Mouse (Mus musculus): ENCODE data around the gene Cep350. TPM values are rescaled to one million over a fixed set of nuclear protein-coding genes. Genes with fewer than 3 reads are reported as not detected.

Gene Cep350
- total RNA-seq (2018; cell fraction: chromatin; rRNA removed): 100 to 1,000 TPM; 226 to 493 (median 310) TPM
- 10 to 100 TPM; 27.2 to 53.9 (median 40.1) TPM for total RNA-seq (2018; cell fraction: cytosol; rRNA removed)
- total RNA-seq (2018; cell fraction: nucleus; rRNA removed): 100 to 1,000 TPM; 117 to 399 (median 170) TPM
- polyA plus RNA-seq (2018): 15.1 to 24.6 TPM (median 18.4 TPM) in 3 replicates

DNA sequence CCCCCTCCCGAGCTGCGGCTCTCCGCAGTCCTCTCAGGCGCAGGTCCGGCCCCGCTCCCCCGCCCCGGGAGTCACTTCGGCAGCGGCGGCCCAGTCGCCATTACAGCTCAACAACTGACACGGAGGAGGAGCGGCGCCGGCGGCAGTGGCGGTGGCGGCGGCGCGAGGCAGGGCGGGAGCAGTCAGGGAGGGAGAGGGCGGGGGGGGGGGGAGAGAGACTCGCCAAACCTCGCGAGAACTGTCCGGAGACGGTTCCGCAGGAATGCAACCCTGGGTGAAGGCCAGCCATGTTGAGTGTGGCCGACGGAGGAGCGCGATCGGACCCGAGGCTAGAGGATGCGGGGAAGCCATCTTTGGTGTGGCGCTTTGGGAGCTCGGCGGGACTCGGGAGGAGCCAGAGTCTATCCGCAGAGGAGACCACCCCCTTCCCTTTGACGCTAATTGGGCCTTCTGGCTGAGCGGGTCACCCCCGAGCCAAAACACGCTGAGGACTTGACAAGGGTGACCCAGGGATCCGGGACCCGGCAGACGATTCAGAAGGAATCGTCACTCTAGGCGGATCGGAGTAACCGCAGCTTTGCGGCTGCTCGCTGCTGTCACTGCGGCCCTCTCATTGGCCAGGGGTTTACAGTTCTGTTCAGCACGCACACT is at the start of gene Cep350:
TSS of gene Cep350 (minus strand) at position 188 of the 651 bp plus-strand sequence.
- Histone ChIP-seq H3K27ac (peak within 1 kb of the TSS; percentile 81), H3K79me2 (ENCODE audit: inconsistent target) (peaks cover 45% of the 10 kb centered on the region), H3K36me3 (ENCODE audit: inconsistent target) (no peaks in the 10 kb centered on the region), H3K4me3 (ENCODE audit: inconsistent target) (peak within 1 kb of the TSS; percentile 72)
- under 1% methylated on average over 42 of the region's 57 CpGs for WGBS (ENCODE audit: missing documents)

GRCm38 (mm10) chr1:156020402-156020801 is 47.3 kb upstream of the Cep350 start:
- peaks cover 100% of the 10 kb centered on the region for H3K79me2 ChIP-seq (ENCODE audit: inconsistent target)
- H3K27ac ChIP-seq: no peak overlapping the region
- 33% methylated on average over 1 of the region's 1 CpGs for WGBS (ENCODE audit: missing documents)
- H3K4me3 ChIP-seq (ENCODE audit: inconsistent target): no peak overlapping the region
- H3K36me3 ChIP-seq (ENCODE audit: inconsistent target): peaks cover 73% of the 10 kb centered on the region

GRCm38 (mm10) chr1:156019800-156020199 is 46.7 kb upstream of the Cep350 start:
- H3K79me2 ChIP-seq (ENCODE audit: inconsistent target): peaks cover 100% of the 10 kb centered on the region
- WGBS (ENCODE audit: missing documents): 86% methylated on average over 1 of the region's 1 CpGs
- H3K36me3 ChIP-seq (ENCODE audit: inconsistent target): peaks cover 79% of the 10 kb centered on the region
- no peak overlapping the region for H3K27ac ChIP-seq
- no peak overlapping the region for H3K4me3 ChIP-seq (ENCODE audit: inconsistent target)

GRCm38 (mm10) chr1:156009003-156009402 is 35.9 kb upstream of the Cep350 start:
- H3K4me3 ChIP-seq (ENCODE audit: inconsistent target): no peak overlapping the region
- H3K36me3 ChIP-seq (ENCODE audit: inconsistent target): peaks cover 76% of the 10 kb centered on the region
- H3K27ac ChIP-seq: no peak overlapping the region
- H3K79me2 ChIP-seq (ENCODE audit: inconsistent target): peaks cover 82% of the 10 kb centered on the region
- WGBS (ENCODE audit: missing documents): 100% methylated on average over 1 of the region's 1 CpGs

DNA sequence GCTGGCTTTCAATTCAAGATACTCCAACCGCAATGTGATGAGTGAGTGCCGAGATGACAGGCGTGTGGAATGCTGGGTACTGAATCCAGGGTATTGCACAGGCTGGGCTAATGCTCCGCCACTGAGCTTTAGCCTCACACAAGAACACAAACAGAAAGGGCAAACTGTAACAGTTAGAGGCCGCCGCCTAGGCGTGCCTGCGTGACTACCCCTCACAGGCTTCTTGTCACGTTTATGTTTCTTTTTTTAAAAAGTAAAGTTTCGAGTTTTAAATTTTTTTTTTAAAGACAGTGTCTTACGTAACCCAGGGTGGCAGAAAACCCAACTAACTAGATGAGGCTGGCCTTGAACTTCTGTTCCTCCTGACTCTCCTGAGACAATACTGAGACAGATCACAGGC is 32.9 kb upstream of the Cep350 start:
- Histone ChIP-seq H3K79me2 (ENCODE audit: inconsistent target) (peaks cover 51% of the 10 kb centered on the region), H3K36me3 (ENCODE audit: inconsistent target) (peaks cover 58% of the 10 kb centered on the region), H3K4me3 (ENCODE audit: inconsistent target) (no peak overlapping the region), H3K27ac (no peak overlapping the region)
- 79% methylated on average over 10 of the region's 11 CpGs for WGBS (ENCODE audit: missing documents)

- Histone ChIP-seq H3K4me3 (ENCODE audit: inconsistent target) (no peak overlapping the region), H3K27ac (no peak overlapping the region), H3K36me3 (ENCODE audit: inconsistent target) (peaks cover 36% of the 10 kb centered on the region), H3K79me2 (ENCODE audit: inconsistent target) (peaks cover 25% of the 10 kb centered on the region; the same call in 1 of the 2 replicates)
- WGBS (ENCODE audit: missing documents): 94% methylated on average over 6 of the region's 7 CpGs
These were observed 30.3 kb upstream of the Cep350 start for GRCm38 (mm10) chr1:156003201-156003935.

DNA sequence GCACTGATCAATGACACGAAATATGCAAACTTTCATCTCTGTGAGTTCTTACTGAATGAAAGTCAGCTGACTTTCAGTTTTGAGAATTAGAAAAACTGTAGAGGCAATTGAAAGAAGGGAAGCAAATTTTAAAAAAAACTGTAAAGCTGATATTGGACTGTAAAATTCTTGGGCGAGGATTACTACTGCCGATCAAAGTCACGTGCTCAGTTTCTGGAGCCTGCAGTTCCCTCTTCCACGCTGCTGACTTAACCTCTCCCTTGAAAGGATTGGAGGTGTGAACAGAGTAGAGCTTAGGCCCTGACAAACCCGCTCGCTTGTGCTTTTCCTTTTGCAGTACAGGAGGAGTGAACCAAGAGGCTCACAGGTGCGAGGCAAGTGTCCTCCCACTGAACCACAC is 29.3 kb upstream of the Cep350 start:
- 70% methylated on average over 8 of the region's 8 CpGs for WGBS (ENCODE audit: missing documents)
- Histone ChIP-seq H3K4me3 (ENCODE audit: inconsistent target) (no peak overlapping the region), H3K79me2 (ENCODE audit: inconsistent target) (peaks cover 15% of the 10 kb centered on the region; the same call in 1 of the 2 replicates), H3K36me3 (ENCODE audit: inconsistent target) (peaks cover 26% of the 10 kb centered on the region), H3K27ac (no peak overlapping the region)

GRCm38 (mm10) chr1:155995612-155996011 is 22.6 kb upstream of the Cep350 start:
- Histone ChIP-seq H3K79me2 (ENCODE audit: inconsistent target) (no peaks in the 10 kb centered on the region), H3K4me3 (ENCODE audit: inconsistent target) (no peak overlapping the region), H3K27ac (no peak overlapping the region), H3K36me3 (ENCODE audit: inconsistent target) (no peaks in the 10 kb centered on the region)
- WGBS (ENCODE audit: missing documents): 92% methylated on average over 2 of the region's 2 CpGs

GRCm38 (mm10) chr1:155994524-155994923 is 21.5 kb upstream of the Cep350 start:
- WGBS (ENCODE audit: missing documents): 80% methylated on average over 1 of the region's 2 CpGs

GRCm38 (mm10) chr1:155990391-155990790 is 17.3 kb upstream of the Cep350 start:
- 86% methylated on average over 11 of the region's 11 CpGs for WGBS (ENCODE audit: missing documents)
- no peaks in the 10 kb centered on the region for H3K36me3 ChIP-seq (ENCODE audit: inconsistent target)
- H3K27ac ChIP-seq: no peak overlapping the region
- H3K79me2 ChIP-seq (ENCODE audit: inconsistent target): no peaks in the 10 kb centered on the region
- no peak overlapping the region for H3K4me3 ChIP-seq (ENCODE audit: inconsistent target)

More at GRCm38 (mm10) chr1:155994524-155994923, 21.5 kb upstream of the Cep350 start:
- H3K27ac ChIP-seq: no peak overlapping the region
- no peaks in the 10 kb centered on the region for H3K79me2 ChIP-seq (ENCODE audit: inconsistent target)
- H3K36me3 ChIP-seq (ENCODE audit: inconsistent target): no peaks in the 10 kb centered on the region
- H3K4me3 ChIP-seq (ENCODE audit: inconsistent target): no peak overlapping the region

DNA sequence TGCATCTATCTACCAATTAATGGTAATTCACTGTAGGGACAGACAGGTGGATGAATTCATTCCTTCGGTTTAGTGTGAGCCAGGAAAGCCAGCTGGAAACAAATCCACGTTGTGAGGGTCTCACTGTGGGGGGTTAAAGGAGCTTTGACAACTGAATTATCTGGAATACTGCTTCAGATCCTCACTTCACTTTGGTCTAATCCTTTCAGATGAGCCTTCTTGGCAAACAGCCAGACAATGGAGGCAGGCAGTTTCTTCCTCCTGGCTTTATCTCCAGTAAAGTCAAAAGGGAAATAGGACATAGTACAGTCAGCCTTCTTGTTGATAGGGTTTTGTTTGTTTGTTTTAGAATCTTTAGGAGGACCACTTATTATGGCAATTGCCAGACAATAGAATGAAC is 16.3 kb upstream of the Cep350 start:
- Histone ChIP-seq H3K4me3 (ENCODE audit: inconsistent target) (no peak overlapping the region), H3K79me2 (ENCODE audit: inconsistent target) (no peaks in the 10 kb centered on the region), H3K36me3 (ENCODE audit: inconsistent target) (no peaks in the 10 kb centered on the region), H3K27ac (no peak overlapping the region)
- WGBS (ENCODE audit: missing documents): 85% methylated on average over 2 of the region's 2 CpGs

- Histone ChIP-seq H3K36me3 (ENCODE audit: inconsistent target) (no peaks in the 10 kb centered on the region), H3K27ac (no peak overlapping the region), H3K79me2 (ENCODE audit: inconsistent target) (no peaks in the 10 kb centered on the region), H3K4me3 (ENCODE audit: inconsistent target) (no peak overlapping the region)
- 93% methylated on average over 2 of the region's 2 CpGs for WGBS (ENCODE audit: missing documents)
These were observed 14.6 kb upstream of the Cep350 start for GRCm38 (mm10) chr1:155987625-155988024.

DNA sequence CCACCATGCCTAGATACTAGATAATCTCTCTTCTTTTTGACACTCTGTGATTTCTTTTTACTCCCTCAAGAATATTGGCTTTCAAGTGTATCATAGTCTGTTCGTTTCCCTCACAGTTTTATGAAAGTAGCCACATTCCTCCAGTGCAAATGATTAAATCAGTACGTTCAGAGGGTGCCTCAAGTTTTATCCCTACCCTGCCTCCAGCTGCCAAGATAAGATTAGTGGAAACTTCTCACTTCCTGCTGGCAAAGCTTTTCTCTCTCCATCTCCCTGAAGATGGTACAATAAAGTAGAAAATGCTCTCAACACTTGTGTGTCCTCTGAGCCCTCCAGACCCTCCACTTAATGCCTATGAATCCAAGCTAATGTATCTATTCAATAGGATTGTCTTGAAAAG is 1.9 kb upstream of the Cep350 start:
- Histone ChIP-seq H3K79me2 (ENCODE audit: inconsistent target) (peaks cover 28% of the 10 kb centered on the region), H3K27ac (no peak overlapping the region), H3K36me3 (ENCODE audit: inconsistent target) (no peaks in the 10 kb centered on the region), H3K4me3 (ENCODE audit: inconsistent target) (no peak overlapping the region)
- 81% methylated on average over 2 of the region's 2 CpGs for WGBS (ENCODE audit: missing documents)

- H3K79me2 ChIP-seq (ENCODE audit: inconsistent target): peaks cover 38% of the 10 kb centered on the region
- 13% methylated on average over 19 of the region's 19 CpGs for WGBS (ENCODE audit: missing documents)
- peak overlapping the region; percentile 60 for H3K4me3 ChIP-seq (ENCODE audit: inconsistent target)
- H3K36me3 ChIP-seq (ENCODE audit: inconsistent target): no peaks in the 10 kb centered on the region
- H3K27ac ChIP-seq: peak overlapping the region; percentile 81
These were observed 794 bp upstream of the Cep350 start for GRCm38 (mm10) chr1:155973719-155974379.
